Mouse (Mus musculus) neutrophil, adult 65 days (primary cell): ENCODE measurements around the gene Sptan1. TPM values are rescaled to one million over a fixed set of nuclear protein-coding genes. Genes with fewer than 3 reads are reported as not detected.

Experiments used
- total RNA-seq: library from RNA; stranded (reverse); gene quantifications from 2 replicates; pipeline ENCODE4 v1.2.4, GENCODE M21; 2023

The Sptan1 gene
- 193 and 270 TPM in 2 replicates for total RNA-seq

GRCm38 (mm10) chr2:29965250-29965843, at the start of gene Sptan1:
Sptan1 (plus strand) TSS chr2:29965560.

GRCm38 (mm10) chr2:29934906-29935599, 30.3 kb upstream of the Sptan1 start, which contains the start of gene Gle1:
Gle1 (plus strand) TSS chr2:29935426.

GRCm38 (mm10) chr2:30048699-30049388, 83.5 kb downstream of the Sptan1 start, which contains the start of gene Wdr34:
Wdr34 (minus strand) TSS chr2:30048881.

GRCm38 (mm10) chr2:30057223-30057904, 92.0 kb downstream of the Sptan1 start, which contains the start of gene Set:
Set (plus strand) TSS chr2:30057378.

GRCm38 (mm10) chr2:30077502-30078348, 112.4 kb downstream of the Sptan1 start, which contains the start of gene Pkn3:
Pkn3 (plus strand) TSS chr2:30077684.

Other genes with a start within 250 kb of the Sptan1 start
- not detected in 2 replicates for gene Gm13420, start 213.9 kb upstream of the Sptan1 start, total RNA-seq
- 1.1 TPM in 1 of 2 replicates, not detected in the other for gene Gm13547, start 206.2 kb upstream of the Sptan1 start, total RNA-seq
- gene Coq4, start 178.1 kb upstream of the Sptan1 start, total RNA-seq, result 16.8 and 35.4 TPM in 2 replicates
- 59.7 and 78.9 TPM in 2 replicates for gene Trub2, start 177.1 kb upstream of the Sptan1 start, total RNA-seq
- gene Slc27a4, start 162.9 kb upstream of the Sptan1 start, total RNA-seq, result 172 and 238 TPM in 2 replicates
- gene Urm1, start 145.5 kb upstream of the Sptan1 start, total RNA-seq, result 28.1 and 34.0 TPM in 2 replicates
- 3.8 and 4.0 TPM in 2 replicates for gene Cercam, start 96.4 kb upstream of the Sptan1 start, total RNA-seq
- gene Odf2, start 76.3 kb upstream of the Sptan1 start, total RNA-seq, result 88.1 and 137 TPM in 2 replicates
- 43.2 and 46.6 TPM in 2 replicates for gene Gle1, start 30.1 kb upstream of the Sptan1 start, total RNA-seq
- 1.5 and 1.6 TPM in 2 replicates for gene Wdr34, start 83.3 kb downstream of the Sptan1 start, total RNA-seq
- 91.9 and 105 TPM in 2 replicates for gene Set, start 91.8 kb downstream of the Sptan1 start, total RNA-seq
- gene Pkn3, start 112.1 kb downstream of the Sptan1 start, total RNA-seq, result 3.2 and 5.1 TPM in 2 replicates
- 4.1 and 8.7 TPM in 2 replicates for gene Zdhhc12, start 128.1 kb downstream of the Sptan1 start, total RNA-seq
- 38.4 and 49.2 TPM in 2 replicates for gene Zer1, start 159.0 kb downstream of the Sptan1 start, total RNA-seq
- gene Tbc1d13, start 168.2 kb downstream of the Sptan1 start, total RNA-seq, result 41.9 and 47.4 TPM in 2 replicates
- 2.8 and 3.4 TPM in 2 replicates for gene Endog, start 205.9 kb downstream of the Sptan1 start, total RNA-seq
- gene Spout1, start 212.9 kb downstream of the Sptan1 start, total RNA-seq, result 6.7 and 7.5 TPM in 2 replicates
- 1.7 and 2.7 TPM in 2 replicates for gene Kyat1, start 240.3 kb downstream of the Sptan1 start, total RNA-seq